Mouse (Mus musculus): ENCODE results near the gene Ube2cbp.

The Ube2cbp gene

GRCm38 (mm10) chr9:86464151-86465105 lies at the start of gene Ube2cbp:
Ube2cbp (minus strand) TSS chr9:86464950.
- DNase-seq (ENCODE audit: low spot score in 2 of 2): peak; percentile 75 to 84

- no peak for DNase-seq (ENCODE audit: low spot score in 2 of 2)
Observed at GRCm38 (mm10) chr9:86514390-86514789, 49.6 kb upstream of the Ube2cbp start.

- no peak for DNase-seq (ENCODE audit: low spot score in 2 of 2)
Observed at GRCm38 (mm10) chr9:86513733-86514132, 49.0 kb upstream of the Ube2cbp start.

GRCm38 (mm10) chr9:86507437-86507836 lies 42.7 kb upstream of the Ube2cbp start:
- DNase-seq (ENCODE audit: low spot score in 2 of 2): no peak

- DNase-seq (ENCODE audit: low spot score in 2 of 2): no peak
Observed at GRCm38 (mm10) chr9:86499083-86499482, 34.3 kb upstream of the Ube2cbp start.

GRCm38 (mm10) chr9:86496261-86496660 lies 31.5 kb upstream of the Ube2cbp start:
- DNase-seq (ENCODE audit: low spot score in 2 of 2): no peak

GRCm38 (mm10) chr9:86491740-86492139 lies 27.0 kb upstream of the Ube2cbp start:
- no peak for DNase-seq (ENCODE audit: low spot score in 2 of 2)

- no peak for DNase-seq (ENCODE audit: low spot score in 2 of 2)
Observed at GRCm38 (mm10) chr9:86482236-86482635, 17.5 kb upstream of the Ube2cbp start.

- DNase-seq (ENCODE audit: low spot score in 2 of 2): no peak
Observed at GRCm38 (mm10) chr9:86478414-86479093, 13.8 kb upstream of the Ube2cbp start.

- DNase-seq (ENCODE audit: low spot score in 2 of 2): no peak
Observed at GRCm38 (mm10) chr9:86476763-86477162, 12.0 kb upstream of the Ube2cbp start.

- no peak for DNase-seq (ENCODE audit: low spot score in 2 of 2)
Observed at GRCm38 (mm10) chr9:86475956-86476355, 11.2 kb upstream of the Ube2cbp start.

GRCm38 (mm10) chr9:86466990-86467870 lies 2.5 kb upstream of the Ube2cbp start, which contains the start of gene Dop1a:
Dop1a (plus strand) TSS chr9:86467154.
- DNase-seq (ENCODE audit: low spot score in 2 of 2): peak; percentile 81 to 84

GRCm38 (mm10) chr9:86453626-86454025 lies 11.1 kb downstream of the Ube2cbp start:
- no peak for DNase-seq (ENCODE audit: low spot score in 2 of 2)

- peak in 1 of 2 experiments; percentile 27 for DNase-seq (ENCODE audit: low spot score in 2 of 2)
Observed at GRCm38 (mm10) chr9:86451617-86452016, 13.1 kb downstream of the Ube2cbp start.

- no peak for DNase-seq (ENCODE audit: low spot score in 2 of 2)
Observed at GRCm38 (mm10) chr9:86451094-86451493, 13.7 kb downstream of the Ube2cbp start.

GRCm38 (mm10) chr9:86449581-86449980 lies 15.2 kb downstream of the Ube2cbp start:
- DNase-seq (ENCODE audit: low spot score in 2 of 2): peak; percentile 56 to 74

GRCm38 (mm10) chr9:86447431-86447830 lies 17.3 kb downstream of the Ube2cbp start:
- DNase-seq (ENCODE audit: low spot score in 2 of 2): no peak

- DNase-seq (ENCODE audit: low spot score in 2 of 2): no peak
Observed at GRCm38 (mm10) chr9:86446847-86447246, 17.9 kb downstream of the Ube2cbp start.

- DNase-seq (ENCODE audit: low spot score in 2 of 2): no peak
Observed at GRCm38 (mm10) chr9:86442248-86442647, 22.5 kb downstream of the Ube2cbp start.

GRCm38 (mm10) chr9:86438337-86439009 lies 26.3 kb downstream of the Ube2cbp start:
- no peak for DNase-seq (ENCODE audit: low spot score in 2 of 2)

- DNase-seq (ENCODE audit: low spot score in 2 of 2): no peak
Observed at GRCm38 (mm10) chr9:86436608-86437007, 28.1 kb downstream of the Ube2cbp start.

Data from urinary bladder, adult 18-20 months (tissue).